Mouse (Mus musculus): ENCODE measurements around the gene Trak1. TPM values are rescaled to one million over a fixed set of nuclear protein-coding genes. Genes with fewer than 3 reads are reported as not detected.

The Trak1 gene
- polyA plus RNA-seq, 1 experiment, result 44.1 TPM

DNA sequence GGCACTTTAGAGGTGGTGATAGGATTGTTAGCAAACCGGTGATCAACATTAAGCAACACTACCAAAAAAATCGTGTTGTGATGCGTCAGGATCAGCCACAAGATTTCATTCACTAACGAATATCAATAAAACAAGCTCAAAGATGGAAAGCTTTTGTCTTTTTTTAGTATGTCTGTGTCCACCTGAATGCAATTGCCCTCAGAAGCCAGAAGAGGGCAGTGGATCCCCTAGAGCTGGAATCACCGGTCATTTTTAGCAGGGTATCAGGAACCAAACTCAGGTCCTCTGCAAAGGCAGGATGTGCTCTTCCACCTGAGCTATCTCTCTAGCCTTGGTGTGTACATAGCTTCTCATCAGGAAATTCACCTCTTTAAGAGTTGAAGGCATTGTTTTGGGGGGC, 177.5 kb downstream of the Trak1 start:
- Histone ChIP-seq H3K9me3 (replicated peaks; ENCODE audit: control insufficient read depth, insufficient read depth, low read length, poor library complexity, severe bottlenecking) (no peaks in the 10 kb centered on the region), H3K36me3 (ENCODE audit: control insufficient read depth, insufficient read depth, low read length, poor library complexity, severe bottlenecking) (no peaks in the 10 kb centered on the region), H3K4me3 (ENCODE audit: low read depth, low read length) (no peak overlapping the region), H3K4me1 (ENCODE audit: control insufficient read depth, insufficient read depth, low read length) (no peaks in the 10 kb centered on the region), H3K9ac (ENCODE audit: low read depth, poor library complexity, severe bottlenecking) (no peak overlapping the region), H3K27ac (ENCODE audit: insufficient read depth, low read length) (no peak overlapping the region), H3K27me3 (ENCODE audit: control insufficient read depth, insufficient read depth, low read length, poor library complexity, severe bottlenecking) (no peaks in the 10 kb centered on the region)
- TF ChIP-seq POLR2A (IDR thresholded peaks at IDR 0.05; ENCODE audit: insufficient read depth, low read length) (no peak), CTCF (IDR thresholded peaks at IDR 0.05; ENCODE audit: low read depth, low read length) (peak; percentile 30)

DNA sequence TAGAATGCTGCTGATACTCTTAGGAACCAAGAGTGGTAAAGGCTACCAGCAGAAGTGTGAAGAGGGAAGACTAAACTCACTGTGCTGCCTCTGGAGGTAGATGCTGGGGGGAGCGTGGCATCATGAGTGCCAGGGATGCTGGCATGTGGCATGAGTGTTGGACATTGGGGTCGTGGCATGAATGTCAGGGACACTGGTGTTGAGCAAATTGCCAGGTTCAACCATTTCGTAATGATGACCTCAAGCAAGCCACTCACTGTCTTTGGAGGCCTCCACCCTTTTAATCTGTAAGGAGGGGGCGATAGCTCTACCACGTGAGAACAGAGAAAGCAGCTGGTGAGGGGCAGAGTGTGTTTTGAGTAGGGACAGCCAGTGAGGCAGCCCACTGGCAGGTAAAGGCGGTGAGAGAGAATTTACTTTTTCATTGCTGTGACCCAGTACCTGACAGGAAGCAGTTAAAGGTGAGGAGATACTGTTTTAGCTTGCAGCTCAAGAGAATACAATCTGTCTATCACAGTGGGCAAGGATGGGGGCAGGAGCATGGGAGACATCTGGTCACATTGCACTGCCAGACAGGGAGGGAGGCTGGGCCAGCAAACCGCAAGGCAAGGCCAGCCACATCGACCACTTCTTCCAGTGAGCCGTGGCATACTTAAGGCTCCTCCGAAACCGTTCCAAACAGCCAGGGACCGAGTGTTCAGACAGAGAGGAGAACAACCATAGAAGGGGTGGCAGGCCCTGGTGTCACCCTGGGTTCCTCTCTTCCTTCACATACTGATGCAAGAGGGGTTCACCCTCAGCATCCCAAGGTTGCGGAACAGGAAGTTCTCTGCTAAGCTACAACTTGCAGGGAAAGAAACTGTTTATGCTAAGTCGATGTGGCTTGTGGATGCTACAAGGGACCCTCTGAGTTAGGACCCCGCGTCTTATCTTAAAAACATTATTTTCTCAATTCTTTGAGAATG, 178.5 kb downstream of the Trak1 start:
- H3K9ac ChIP-seq (ENCODE audit: low read depth, poor library complexity, severe bottlenecking), result no peak overlapping the region

GRCm38 (mm10) chr9:121477305-121477911, 180.1 kb downstream of the Trak1 start:
- H3K9ac ChIP-seq (ENCODE audit: low read depth, poor library complexity, severe bottlenecking), result peak overlapping the region; percentile 50; the same call in 1 of the 2 replicates
- no peak overlapping the region for H3K4me3 ChIP-seq (ENCODE audit: low read depth, low read length)
- H3K27me3 ChIP-seq (ENCODE audit: control insufficient read depth, insufficient read depth, low read length, poor library complexity, severe bottlenecking), result no peaks in the 10 kb centered on the region
- no peaks in the 10 kb centered on the region for H3K4me1 ChIP-seq (ENCODE audit: control insufficient read depth, insufficient read depth, low read length)
- no peak overlapping the region for H3K27ac ChIP-seq (ENCODE audit: insufficient read depth, low read length)
- TF ChIP-seq POLR2A (IDR thresholded peaks at IDR 0.05; ENCODE audit: insufficient read depth, low read length) (no peak), CTCF (IDR thresholded peaks at IDR 0.05; ENCODE audit: low read depth, low read length) (peak; percentile 76)
- no peaks in the 10 kb centered on the region for H3K36me3 ChIP-seq (ENCODE audit: control insufficient read depth, insufficient read depth, low read length, poor library complexity, severe bottlenecking)
- no peaks in the 10 kb centered on the region for H3K9me3 ChIP-seq (replicated peaks; ENCODE audit: control insufficient read depth, insufficient read depth, low read length, poor library complexity, severe bottlenecking)

More for the DNA sequence above, 178.5 kb downstream of the Trak1 start:
- no peaks in the 10 kb centered on the region for H3K4me1 ChIP-seq (ENCODE audit: control insufficient read depth, insufficient read depth, low read length)
- no peak for TF ChIP-seq CTCF (IDR thresholded peaks at IDR 0.05; ENCODE audit: low read depth, low read length)
- no peak for TF ChIP-seq POLR2A (IDR thresholded peaks at IDR 0.05; ENCODE audit: insufficient read depth, low read length)
- no peak for TF ChIP-seq EP300 (IDR thresholded peaks at IDR 0.05; ENCODE audit: insufficient read depth, low read depth, low read length)
- no peak overlapping the region for H3K4me3 ChIP-seq (ENCODE audit: low read depth, low read length)
- H3K9me3 ChIP-seq (replicated peaks; ENCODE audit: control insufficient read depth, insufficient read depth, low read length, poor library complexity, severe bottlenecking), result no peaks in the 10 kb centered on the region
- no peaks in the 10 kb centered on the region for H3K27me3 ChIP-seq (ENCODE audit: control insufficient read depth, insufficient read depth, low read length, poor library complexity, severe bottlenecking)
- no peaks in the 10 kb centered on the region for H3K36me3 ChIP-seq (ENCODE audit: control insufficient read depth, insufficient read depth, low read length, poor library complexity, severe bottlenecking)
- no peak overlapping the region for H3K27ac ChIP-seq (ENCODE audit: insufficient read depth, low read length)

GRCm38 (mm10) chr9:121479453-121479852, 182.2 kb downstream of the Trak1 start:
- TF ChIP-seq CTCF (IDR thresholded peaks at IDR 0.05; ENCODE audit: low read depth, low read length), result peak; percentile 37
- no peak for TF ChIP-seq EP300 (IDR thresholded peaks at IDR 0.05; ENCODE audit: insufficient read depth, low read depth, low read length)
- no peak for TF ChIP-seq POLR2A (IDR thresholded peaks at IDR 0.05; ENCODE audit: insufficient read depth, low read length)
- H3K36me3 ChIP-seq (ENCODE audit: control insufficient read depth, insufficient read depth, low read length, poor library complexity, severe bottlenecking), result no peaks in the 10 kb centered on the region
- no peak overlapping the region for H3K4me3 ChIP-seq (ENCODE audit: low read depth, low read length)
- no peaks in the 10 kb centered on the region for H3K27me3 ChIP-seq (ENCODE audit: control insufficient read depth, insufficient read depth, low read length, poor library complexity, severe bottlenecking)
- no peak overlapping the region for H3K9ac ChIP-seq (ENCODE audit: low read depth, poor library complexity, severe bottlenecking)
- H3K4me1 ChIP-seq (ENCODE audit: control insufficient read depth, insufficient read depth, low read length), result no peaks in the 10 kb centered on the region
- no peaks in the 10 kb centered on the region for H3K9me3 ChIP-seq (replicated peaks; ENCODE audit: control insufficient read depth, insufficient read depth, low read length, poor library complexity, severe bottlenecking)
- no peak overlapping the region for H3K27ac ChIP-seq (ENCODE audit: insufficient read depth, low read length)

- H3K9ac ChIP-seq (ENCODE audit: low read depth, poor library complexity, severe bottlenecking), result no peak overlapping the region
- no peak overlapping the region for H3K4me3 ChIP-seq (ENCODE audit: low read depth, low read length)
- no peaks in the 10 kb centered on the region for H3K9me3 ChIP-seq (replicated peaks; ENCODE audit: control insufficient read depth, insufficient read depth, low read length, poor library complexity, severe bottlenecking)
- no peaks in the 10 kb centered on the region for H3K4me1 ChIP-seq (ENCODE audit: control insufficient read depth, insufficient read depth, low read length)
- no peak overlapping the region for H3K27ac ChIP-seq (ENCODE audit: insufficient read depth, low read length)
- TF ChIP-seq CTCF (IDR thresholded peaks at IDR 0.05; ENCODE audit: low read depth, low read length) (no peak), EP300 (IDR thresholded peaks at IDR 0.05; ENCODE audit: insufficient read depth, low read depth, low read length) (no peak), POLR2A (IDR thresholded peaks at IDR 0.05; ENCODE audit: insufficient read depth, low read length) (no peak)
- no peaks in the 10 kb centered on the region for H3K36me3 ChIP-seq (ENCODE audit: control insufficient read depth, insufficient read depth, low read length, poor library complexity, severe bottlenecking)
- no peaks in the 10 kb centered on the region for H3K27me3 ChIP-seq (ENCODE audit: control insufficient read depth, insufficient read depth, low read length, poor library complexity, severe bottlenecking)
These were observed 189.9 kb downstream of the Trak1 start for GRCm38 (mm10) chr9:121487216-121487615.

Data from ES-Bruce4 (cell line).